Mouse (Mus musculus) brain, embryonic 14.5 days (tissue): ENCODE data around the gene Tmx2. TPM values are rescaled to one million over a fixed set of nuclear protein-coding genes. Genes with fewer than 3 reads are reported as not detected.

Experiments
- DNase-seq: peaks from one replicate; pipeline ENCODE4 v3.0.0-alpha.2; 2011; ENCODE audit warnings: low read depth
- CTCF ChIP-seq: fragments of 200-500 bp; IDR thresholded peaks from 2 replicates; pipeline ENCODE4 v1.5.1; 2012; ENCODE audit warnings: inconsistent platforms, mild to moderate bottlenecking, moderate library complexity, borderline replicate concordance; ENCODE audit not compliant: insufficient read depth, insufficient read length; ENCODE audit errors: extremely low read depth
- POLR2A ChIP-seq: fragments of 200-500 bp; IDR thresholded peaks from 2 replicates; pipeline ENCODE4 v1.6.1; 2012; ENCODE audit warnings: mild to moderate bottlenecking, inconsistent platforms, borderline replicate concordance; ENCODE audit not compliant: poor library complexity, insufficient read depth, insufficient read length, severe bottlenecking; ENCODE audit errors: extremely low read depth
- polyA plus RNA-seq: library from polyadenylated mRNA; depleted of rRNA; stranded (reverse); fragments of >200 nt; gene quantifications from 2 replicates; pipeline ENCODE4 v1.2.3, GENCODE M21; 2012

Gene Tmx2
- polyA plus RNA-seq, 1 experiment = 170 TPM

- DNase-seq = peak; percentile 100
- no peak for TF ChIP-seq CTCF
- peak; percentile 92 for TF ChIP-seq POLR2A
Measured at GRCm38 (mm10) chr2:84714811-84715561, 36.0 kb upstream of the Tmx2 start, which contains the start of gene Zdhhc5. Zdhhc5 (minus strand) TSS chr2:84715180.

- no peak for TF ChIP-seq CTCF
- no peak for DNase-seq
Measured at GRCm38 (mm10) chr2:84714422-84714810, 35.5 kb upstream of the Tmx2 start.

- no peak for TF ChIP-seq CTCF
- DNase-seq = no peak
Measured at GRCm38 (mm10) chr2:84711898-84712297, 33.0 kb upstream of the Tmx2 start.

GRCm38 (mm10) chr2:84707523-84707922 is 28.6 kb upstream of the Tmx2 start:
- TF ChIP-seq CTCF (no peak), POLR2A (no peak)
- peak; percentile 55 for DNase-seq

GRCm38 (mm10) chr2:84705295-84705694 is 26.4 kb upstream of the Tmx2 start:
- no peak for DNase-seq
- TF ChIP-seq CTCF (no peak), POLR2A (no peak)

GRCm38 (mm10) chr2:84704329-84704728 is 25.4 kb upstream of the Tmx2 start:
- no peak for DNase-seq
- TF ChIP-seq POLR2A (no peak), CTCF (no peak)

GRCm38 (mm10) chr2:84703497-84703896 is 24.6 kb upstream of the Tmx2 start:
- DNase-seq = no peak
- no peak for TF ChIP-seq POLR2A
- TF ChIP-seq CTCF = no peak

GRCm38 (mm10) chr2:84695007-84695695 is 16.2 kb upstream of the Tmx2 start:
- DNase-seq = no peak
- TF ChIP-seq CTCF (no peak), POLR2A (no peak)

- TF ChIP-seq CTCF (no peak), POLR2A (no peak)
- DNase-seq = no peak
Measured at GRCm38 (mm10) chr2:84690050-84690449, 11.1 kb upstream of the Tmx2 start.

- no peak for DNase-seq
- no peak for TF ChIP-seq CTCF
- no peak for TF ChIP-seq POLR2A
Measured at GRCm38 (mm10) chr2:84688080-84688844, 9.3 kb upstream of the Tmx2 start.

GRCm38 (mm10) chr2:84682605-84683183 is 3.8 kb upstream of the Tmx2 start:
- DNase-seq = no peak

More at GRCm38 (mm10) chr2:84682605-84683183, 3.8 kb upstream of the Tmx2 start:
- TF ChIP-seq CTCF = no peak
- no peak for TF ChIP-seq POLR2A
